Mouse (Mus musculus): ENCODE results near the gene Sytl1.

DNA sequence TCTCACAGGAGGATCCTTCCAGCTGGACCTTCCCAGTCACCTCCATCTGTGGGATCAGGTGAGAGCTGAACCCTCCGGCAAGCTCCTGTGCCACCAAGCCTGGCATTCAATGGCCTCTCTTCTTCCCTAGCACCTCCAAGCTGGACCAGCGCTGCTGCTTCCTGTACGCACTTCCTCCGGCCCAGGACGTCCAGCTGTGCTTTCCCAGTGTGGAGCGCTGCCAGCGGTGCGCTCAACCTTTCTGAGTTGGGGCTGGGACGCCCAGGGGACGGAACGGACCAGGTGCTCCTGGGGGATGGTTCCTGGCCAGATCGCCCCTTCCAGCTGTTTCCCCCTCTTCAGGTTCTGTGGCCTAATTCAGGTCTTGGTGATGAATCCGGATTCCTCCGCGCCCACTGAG, 15.8 kb downstream of the Sytl1 start:
- TF ChIP-seq GATA1 (IDR thresholded peaks at IDR 0.05; ENCODE audit: borderline replicate concordance, low read length) = no peak
- no peak for TF ChIP-seq FLI1 (IDR thresholded peaks at IDR 0.05; ENCODE audit: low read length)
